Mouse (Mus musculus) forebrain, embryonic 15.5 days (tissue): ENCODE data around the gene Lsamp. TPM values are rescaled to one million over a fixed set of nuclear protein-coding genes. Genes with fewer than 3 reads are reported as not detected.
A peak's percentile ranks its signal among the peaks of the same experiment; 100 is the strongest.

Source experiments
- ATAC-seq: fragments of 200-750 bp; cut with Nextera tagmentation; replicated peaks from 2 replicates; pipeline ENCODE4 v1.8.0; 2017; ENCODE audit warnings: mild to moderate bottlenecking, moderate TSS enrichment, moderate library complexity
- H3K27ac ChIP-seq: fragments of 300-500 bp; sonication (generic); replicated peaks from 2 replicates; pipeline ENCODE4 v1.5.1; 2015; ENCODE audit warnings: mild to moderate bottlenecking, inconsistent platforms
- H3K27me3 ChIP-seq: fragments of 300-500 bp; sonication (generic); 2 replicates; pipeline ENCODE4 v1.6.1; 2015; ENCODE audit warnings: inconsistent platforms
- H3K36me3 ChIP-seq: fragments of 300-500 bp; sonication (generic); 2 replicates; pipeline ENCODE4 v1.6.1; 2015; ENCODE audit warnings: mild to moderate bottlenecking, inconsistent platforms
- H3K4me1 ChIP-seq: fragments of 300-500 bp; sonication (generic); 2 replicates; pipeline ENCODE4 v1.6.1; 2015; ENCODE audit warnings: inconsistent platforms
- H3K4me2 ChIP-seq: fragments of 300-500 bp; sonication (generic); replicated peaks from 2 replicates; pipeline ENCODE4 v1.6.1; 2015; ENCODE audit warnings: mild to moderate bottlenecking, inconsistent platforms
- H3K4me3 ChIP-seq: fragments of 300-500 bp; sonication (generic); 2 replicates; pipeline ENCODE4 v1.5.1; 2015; ENCODE audit warnings: mild to moderate bottlenecking, inconsistent platforms
- H3K9ac ChIP-seq: fragments of 300-500 bp; sonication (generic); replicated peaks from 2 replicates; pipeline ENCODE4 v1.6.1; 2015; ENCODE audit warnings: mild to moderate bottlenecking, inconsistent platforms
- H3K9me3 ChIP-seq: fragments of 300-500 bp; sonication (generic); 2 replicates; pipeline ENCODE4 v1.6.1; 2016; ENCODE audit warnings: inconsistent platforms
- WGBS: fragments of 180-500 bp; shearing (Covaris S2); methylation state at CpG from one replicate; pipeline ENCODE4 v1.1.7; 2015; ENCODE audit warnings: mixed read lengths; 5-methylcytosine and 5-hydroxymethylcytosine counted together
- polyA plus RNA-seq: library from polyadenylated mRNA; unstranded; fragments of >200 nt; fragmentation: Nextera tagmentation; extraction: Ambion mirVana; gene quantifications from 2 replicates; pipeline ENCODE4 v1.2.1, GENCODE M21; 2015

The Lsamp gene
- 48.8 and 61.0 TPM in 2 replicates for polyA plus RNA-seq

DNA sequence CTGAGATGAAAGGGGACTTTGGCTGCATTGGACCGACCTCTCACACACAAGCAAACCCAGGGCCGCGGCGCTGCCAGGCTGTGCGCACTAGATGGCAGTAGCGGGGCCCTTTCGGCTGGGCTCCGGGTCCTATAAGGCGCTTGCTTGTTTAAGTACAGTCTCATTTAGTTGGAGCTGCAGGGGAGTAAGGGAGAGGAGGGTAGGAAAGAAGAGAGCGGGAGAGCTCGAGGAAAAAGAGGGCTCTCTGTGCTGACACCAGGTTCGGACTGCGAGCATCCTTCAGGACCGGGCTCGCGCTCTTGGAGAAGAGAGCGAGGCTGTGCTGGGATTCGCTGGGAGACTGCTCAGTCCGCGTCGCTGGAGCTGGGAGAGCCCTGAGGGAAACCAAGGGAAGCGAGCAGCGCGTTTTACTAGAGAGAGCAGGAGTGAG, at the start of gene Lsamp:
TSS of gene Lsamp (plus strand) at position 157 of the 430 bp plus-strand sequence.
- ATAC-seq, result peak; percentile 97
- Histone ChIP-seq H3K4me3 (peak within 1 kb of the TSS; percentile 61), H3K9me3 (no peaks in the 10 kb centered on the region), H3K4me1 (peaks cover 4% of the 10 kb centered on the region; the same call in 1 of the 2 replicates), H3K4me2 (peak within 1 kb of the TSS; percentile 92), H3K36me3 (no peaks in the 10 kb centered on the region), H3K9ac (peak within 1 kb of the TSS; percentile 80), H3K27me3 (no peaks in the 10 kb centered on the region), H3K27ac (peak within 1 kb of the TSS; percentile 76)
- under 1% methylated on average over 24 of the region's 24 CpGs for WGBS

GRCm38 (mm10) chr16:39957686-39958085, 26.5 kb upstream of the Lsamp start:
- no peak overlapping the region for H3K4me3 ChIP-seq

GRCm38 (mm10) chr16:39972712-39973111, 11.4 kb upstream of the Lsamp start:
- Histone ChIP-seq H3K27ac (no peak overlapping the region), H3K4me1 (no peaks in the 10 kb centered on the region), H3K4me2 (no peak overlapping the region), H3K36me3 (no peaks in the 10 kb centered on the region), H3K9ac (no peak overlapping the region), H3K4me3 (no peak overlapping the region), H3K27me3 (no peaks in the 10 kb centered on the region), H3K9me3 (no peaks in the 10 kb centered on the region)
- ATAC-seq, result no peak
- 89% methylated on average over 1 of the region's 1 CpGs for WGBS

More at GRCm38 (mm10) chr16:39957686-39958085, 26.5 kb upstream of the Lsamp start:
- Histone ChIP-seq H3K4me2 (no peak overlapping the region), H3K9me3 (no peaks in the 10 kb centered on the region), H3K27ac (no peak overlapping the region), H3K36me3 (no peaks in the 10 kb centered on the region), H3K4me1 (no peaks in the 10 kb centered on the region), H3K27me3 (no peaks in the 10 kb centered on the region), H3K9ac (no peak overlapping the region)
- 96% methylated on average over 2 of the region's 2 CpGs for WGBS
- no peak for ATAC-seq

GRCm38 (mm10) chr16:39984635-39985291, 602 bp downstream of the Lsamp start:
- H3K9me3 ChIP-seq, result no peaks in the 10 kb centered on the region
- peak overlapping the region; percentile 80 for H3K9ac ChIP-seq
- H3K27me3 ChIP-seq, result no peaks in the 10 kb centered on the region
- no peaks in the 10 kb centered on the region for H3K36me3 ChIP-seq
- H3K27ac ChIP-seq, result peak overlapping the region; percentile 76
- H3K4me1 ChIP-seq, result peaks cover 4% of the 10 kb centered on the region; the same call in 1 of the 2 replicates
- H3K4me2 ChIP-seq, result peak overlapping the region; percentile 92
- peak; percentile 77 for ATAC-seq
- peak overlapping the region; percentile 61 for H3K4me3 ChIP-seq
- WGBS, result 1% methylated on average over 29 of the region's 29 CpGs

DNA sequence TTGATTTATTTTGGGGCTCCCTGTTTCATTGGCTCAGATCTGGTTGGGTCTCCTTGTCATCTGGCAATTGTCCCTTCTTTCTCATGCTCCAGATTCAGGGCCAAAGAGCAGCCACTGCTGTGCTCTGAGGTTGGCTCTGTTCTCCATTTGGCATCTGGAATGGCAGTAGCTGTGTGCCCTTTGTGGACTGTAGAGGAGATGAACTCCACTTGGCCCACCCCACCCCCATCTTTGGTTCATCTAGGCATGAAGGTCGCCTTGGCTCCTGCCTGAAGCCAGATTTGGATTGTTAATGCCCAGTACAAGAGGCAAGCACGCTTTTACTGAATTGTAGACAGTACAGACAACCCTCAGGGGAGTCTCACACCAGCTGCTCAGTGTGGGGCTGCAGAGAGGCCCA, 4.3 kb downstream of the Lsamp start:
- Histone ChIP-seq H3K36me3 (no peaks in the 10 kb centered on the region), H3K9ac (no peak overlapping the region), H3K27me3 (no peaks in the 10 kb centered on the region), H3K4me3 (no peak overlapping the region), H3K27ac (no peak overlapping the region), H3K4me2 (no peak overlapping the region), H3K4me1 (peaks cover 4% of the 10 kb centered on the region; the same call in 1 of the 2 replicates), H3K9me3 (no peaks in the 10 kb centered on the region)
- no peak for ATAC-seq
- 65% methylated on average over 2 of the region's 2 CpGs for WGBS

DNA sequence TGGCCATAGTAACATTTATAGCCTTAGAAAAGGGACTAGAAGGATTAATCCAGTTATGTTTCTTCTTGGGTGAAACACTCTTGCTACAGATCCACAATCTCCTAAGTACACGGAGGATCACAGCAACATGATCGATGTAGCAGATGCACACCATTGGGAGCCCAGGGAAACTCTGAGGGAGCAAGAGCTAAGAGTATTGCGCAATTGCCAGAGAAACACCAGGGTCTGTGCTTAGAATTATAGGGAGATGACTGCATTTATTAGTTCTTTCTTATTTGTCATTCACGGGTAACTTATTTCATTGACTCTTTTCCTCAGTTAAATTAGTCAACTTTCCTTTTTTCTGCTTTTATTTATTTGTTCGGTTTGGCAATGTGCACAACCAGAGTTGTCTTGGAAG, 10.7 kb downstream of the Lsamp start:
- no peak for ATAC-seq
- H3K4me2 ChIP-seq, result no peak overlapping the region
- no peaks in the 10 kb centered on the region for H3K9me3 ChIP-seq
- H3K4me1 ChIP-seq, result no peaks in the 10 kb centered on the region
- no peaks in the 10 kb centered on the region for H3K36me3 ChIP-seq
- H3K27ac ChIP-seq, result no peak overlapping the region
- no peak overlapping the region for H3K4me3 ChIP-seq
- 93% methylated on average over 5 of the region's 5 CpGs for WGBS
- H3K9ac ChIP-seq, result no peak overlapping the region
- H3K27me3 ChIP-seq, result no peaks in the 10 kb centered on the region

DNA sequence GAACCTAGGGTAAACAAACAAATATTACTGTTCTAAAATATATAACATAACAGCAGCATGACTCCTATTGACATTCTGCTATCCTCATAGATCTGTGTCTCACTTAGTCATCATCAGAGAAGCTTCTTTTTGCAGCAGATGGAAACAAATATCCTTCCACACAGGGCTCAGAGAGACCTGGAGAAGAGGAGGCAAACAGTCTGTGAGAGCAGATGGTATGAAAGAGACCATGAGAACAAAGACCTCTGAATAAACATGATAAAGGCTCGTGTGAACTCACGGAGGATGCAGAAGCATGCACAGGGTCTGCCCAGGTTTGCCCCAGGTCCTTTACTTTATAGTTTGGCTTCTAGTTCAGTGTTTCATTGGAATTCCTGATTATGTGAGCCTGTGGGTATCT, 24.6 kb downstream of the Lsamp start:
- H3K27ac ChIP-seq, result no peak overlapping the region
- ATAC-seq, result no peak
- no peaks in the 10 kb centered on the region for H3K36me3 ChIP-seq
- H3K27me3 ChIP-seq, result no peaks in the 10 kb centered on the region
- H3K9me3 ChIP-seq, result no peaks in the 10 kb centered on the region
- H3K9ac ChIP-seq, result no peak overlapping the region
- 42% methylated on average over 2 of the region's 2 CpGs for WGBS
- no peak overlapping the region for H3K4me3 ChIP-seq
- no peak overlapping the region for H3K4me2 ChIP-seq
- no peaks in the 10 kb centered on the region for H3K4me1 ChIP-seq

DNA sequence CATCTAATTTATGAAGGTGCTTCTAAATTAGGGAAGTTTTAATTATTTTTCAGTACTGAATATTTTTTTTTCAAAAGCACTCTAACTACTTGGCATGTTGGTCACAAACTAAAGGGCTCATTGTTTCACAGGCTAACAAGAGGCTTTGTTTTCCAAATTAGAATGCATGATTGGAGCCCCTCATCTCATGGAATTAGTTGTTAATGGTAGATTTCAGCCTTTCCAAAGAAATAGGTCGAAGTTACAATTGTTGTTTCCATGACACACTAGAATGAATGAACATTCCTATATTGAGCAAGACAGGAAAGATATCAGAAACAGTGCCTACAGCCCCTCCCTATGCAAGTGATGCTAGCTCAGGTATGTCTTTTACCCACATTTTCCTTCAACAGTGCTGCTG, 26.9 kb downstream of the Lsamp start:
- H3K4me1 ChIP-seq, result no peaks in the 10 kb centered on the region
- H3K9me3 ChIP-seq, result no peaks in the 10 kb centered on the region
- H3K4me2 ChIP-seq, result no peak overlapping the region
- H3K4me3 ChIP-seq, result no peak overlapping the region
- H3K27me3 ChIP-seq, result no peaks in the 10 kb centered on the region
- H3K27ac ChIP-seq, result no peak overlapping the region
- no peak for ATAC-seq
- WGBS, result 15% methylated on average over 1 of the region's 1 CpGs
- no peak overlapping the region for H3K9ac ChIP-seq
- H3K36me3 ChIP-seq, result no peaks in the 10 kb centered on the region

GRCm38 (mm10) chr16:40022611-40023010, 38.5 kb downstream of the Lsamp start:
- no peak for ATAC-seq
- Histone ChIP-seq H3K9me3 (no peaks in the 10 kb centered on the region), H3K4me2 (no peak overlapping the region), H3K9ac (no peak overlapping the region), H3K36me3 (no peaks in the 10 kb centered on the region), H3K27ac (no peak overlapping the region), H3K27me3 (no peaks in the 10 kb centered on the region), H3K4me3 (no peak overlapping the region), H3K4me1 (no peaks in the 10 kb centered on the region)
- 84% methylated on average over 3 of the region's 3 CpGs for WGBS

DNA sequence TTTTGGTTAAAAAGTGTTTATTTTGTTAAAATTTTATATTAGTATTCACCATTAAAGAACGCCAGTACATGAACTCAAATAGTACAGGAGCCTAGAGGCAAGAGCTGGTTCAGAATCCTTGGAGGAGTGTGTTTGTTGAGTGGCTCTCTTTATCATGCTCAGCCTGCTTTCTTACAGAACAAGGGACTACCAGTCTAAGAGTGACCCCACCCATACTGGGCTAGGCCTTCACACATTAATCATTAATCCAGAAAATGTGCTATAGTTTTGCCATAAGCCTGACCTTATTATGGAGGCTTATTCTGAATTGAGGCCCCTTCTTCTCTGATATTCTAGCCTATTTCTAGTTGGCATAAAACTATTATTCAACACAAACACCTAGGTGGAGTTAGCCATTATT, 52.6 kb downstream of the Lsamp start:
- Histone ChIP-seq H3K4me2 (no peak overlapping the region), H3K9ac (no peak overlapping the region), H3K36me3 (no peaks in the 10 kb centered on the region), H3K27me3 (no peaks in the 10 kb centered on the region), H3K9me3 (no peaks in the 10 kb centered on the region), H3K27ac (no peak overlapping the region), H3K4me1 (no peaks in the 10 kb centered on the region), H3K4me3 (no peak overlapping the region)
- ATAC-seq, result no peak
- 89% methylated on average over 1 of the region's 1 CpGs for WGBS

GRCm38 (mm10) chr16:40059546-40059945, 75.4 kb downstream of the Lsamp start:
- H3K9me3 ChIP-seq, result no peaks in the 10 kb centered on the region
- no peaks in the 10 kb centered on the region for H3K27me3 ChIP-seq
- no peaks in the 10 kb centered on the region for H3K36me3 ChIP-seq
- peaks cover 8% of the 10 kb centered on the region for H3K4me1 ChIP-seq
- ATAC-seq, result no peak
- H3K9ac ChIP-seq, result no peak overlapping the region
- peak overlapping the region; percentile 14; the same call in 1 of the 2 replicates for H3K27ac ChIP-seq
- no peak overlapping the region for H3K4me2 ChIP-seq
- 24% methylated on average over 2 of the region's 2 CpGs for WGBS
- H3K4me3 ChIP-seq, result no peak overlapping the region

DNA sequence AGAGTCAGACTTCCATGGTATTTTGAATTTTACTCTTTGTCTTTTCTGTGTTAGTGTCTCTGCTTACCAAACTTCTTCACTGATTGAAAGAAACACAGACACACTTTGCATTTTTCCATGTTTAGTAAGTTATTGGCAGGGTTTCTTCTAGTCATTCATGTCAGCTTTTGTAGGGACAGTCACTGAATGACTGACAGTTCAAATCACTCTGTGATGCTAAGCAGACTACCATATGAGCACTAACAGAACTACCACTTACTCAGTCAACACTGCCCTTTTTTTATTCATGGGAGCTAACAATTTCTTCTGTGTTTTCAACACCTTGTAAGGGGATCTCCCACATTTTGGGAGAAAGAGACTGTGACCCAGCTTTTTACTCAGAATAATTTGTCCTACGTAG, 75.8 kb downstream of the Lsamp start:
- Histone ChIP-seq H3K36me3 (no peaks in the 10 kb centered on the region), H3K4me3 (no peak overlapping the region), H3K9ac (no peak overlapping the region), H3K4me2 (no peak overlapping the region), H3K9me3 (no peaks in the 10 kb centered on the region), H3K27ac (peak overlapping the region; percentile 14; the same call in 1 of the 2 replicates), H3K4me1 (peaks cover 8% of the 10 kb centered on the region), H3K27me3 (no peaks in the 10 kb centered on the region)
- ATAC-seq, result peak; percentile 70; the same call in 1 of the 2 replicates
- 47% methylated on average over 1 of the region's 1 CpGs for WGBS

DNA sequence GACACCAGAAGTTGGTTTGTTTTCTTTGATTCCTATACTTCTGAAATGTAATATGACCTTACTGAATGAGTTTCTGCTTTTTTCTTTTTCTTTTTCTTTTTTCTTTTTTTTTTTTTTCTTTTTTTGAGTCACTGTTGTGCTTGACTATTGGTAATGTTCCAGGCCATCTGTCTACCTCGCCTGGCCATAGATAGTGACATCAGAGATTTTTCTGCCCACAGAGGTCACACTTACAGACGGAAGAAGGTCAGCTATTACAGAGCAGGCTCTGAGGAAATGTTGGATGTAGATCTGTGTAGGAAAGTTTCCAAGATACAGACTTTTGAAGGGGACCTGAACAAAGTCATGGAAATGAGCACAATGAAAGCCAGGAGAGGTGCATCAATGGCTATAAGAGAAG, 76.3 kb downstream of the Lsamp start:
- Histone ChIP-seq H3K9ac (no peak overlapping the region), H3K4me2 (no peak overlapping the region), H3K9me3 (no peaks in the 10 kb centered on the region), H3K4me3 (no peak overlapping the region), H3K27ac (no peak overlapping the region), H3K36me3 (no peaks in the 10 kb centered on the region), H3K27me3 (no peaks in the 10 kb centered on the region), H3K4me1 (peaks cover 8% of the 10 kb centered on the region)
- no peak for ATAC-seq
- 45% methylated on average over 2 of the region's 2 CpGs for WGBS
